Mouse (Mus musculus): ENCODE results near the gene Bcas1.

DNA sequence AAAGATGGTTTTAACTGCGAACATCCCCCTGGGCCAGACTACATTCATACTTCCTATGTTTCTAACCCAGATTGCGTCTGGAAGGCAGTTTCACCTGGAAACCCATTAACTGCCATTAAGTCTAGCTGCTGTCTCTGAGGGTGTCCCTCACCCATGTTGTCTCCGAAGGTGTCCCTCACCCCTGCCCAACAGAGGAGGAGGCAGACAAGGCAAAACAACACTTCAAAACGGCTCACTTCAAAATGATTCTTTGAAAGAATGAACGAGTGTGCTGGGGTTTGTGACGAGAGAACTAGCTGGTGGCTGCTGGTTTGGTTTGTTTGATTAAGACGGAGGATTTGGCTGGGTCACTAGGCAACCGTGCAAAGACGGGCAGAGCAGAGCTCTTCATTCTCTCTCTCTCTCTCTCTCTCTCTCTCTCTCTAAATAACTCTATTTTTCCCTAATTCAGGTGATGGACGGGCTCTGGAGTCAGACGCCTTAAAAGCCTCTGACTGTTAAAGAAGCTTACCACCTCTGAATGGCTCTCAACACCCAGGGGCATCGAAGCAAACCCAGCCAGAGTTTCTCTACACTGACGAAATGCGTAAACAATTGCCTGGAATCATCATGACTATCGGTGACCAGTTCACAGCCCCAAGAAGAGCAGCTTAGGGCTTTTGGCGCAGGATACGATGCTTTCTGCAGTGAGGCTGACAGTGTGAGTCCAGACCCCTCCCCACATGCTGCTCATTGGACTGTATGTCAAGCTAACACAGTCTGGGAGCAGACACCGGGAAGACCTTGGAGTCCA lies 22.7 kb downstream of the Bcas1 start:
- TF ChIP-seq POLR2A (IDR thresholded peaks at IDR 0.05; ENCODE audit: insufficient read length, low read depth) (no peak), REST (IDR thresholded peaks at IDR 0.05; ENCODE audit: insufficient read depth, insufficient read length) (no peak), POLR2AphosphoS2 (IDR thresholded peaks at IDR 0.05; ENCODE audit: insufficient read length, low read depth) (no peak), E2F4 (IDR thresholded peaks at IDR 0.05; ENCODE audit: insufficient read depth) (no peak), MYOD1 (IDR thresholded peaks at IDR 0.05; ENCODE audit: control insufficient read depth in 1 of 3, insufficient read length in 2 of 3, low read depth in 2 of 3) (no peak), MYOG (IDR thresholded peaks at IDR 0.05; ENCODE audit: control insufficient read depth in 1 of 3, insufficient read depth in 1 of 3, insufficient read length in 2 of 3, low read depth in 2 of 3) (no peak), USF1 (IDR thresholded peaks at IDR 0.05; ENCODE audit: low read depth) (no peak), SRF (IDR thresholded peaks at IDR 0.05; ENCODE audit: control insufficient read depth, insufficient read length, low read depth) (no peak)

All from myocyte (in vitro differentiated cells).